Mouse (Mus musculus): ENCODE measurements around the gene Rtn4rl2. TPM values are rescaled to one million over a fixed set of nuclear protein-coding genes. Genes with fewer than 3 reads are reported as not detected.

The Rtn4rl2 gene
- total RNA-seq, 4 experiments from 2014 or later, result 57.0 to 74.6 (median 70.2) TPM

GRCm38 (mm10) chr2:84850407-84851129, 35.9 kb downstream of the Rtn4rl2 start:
- no peak for DNase-seq (ENCODE audit: low spot score in 2 of 2)

- no peak for DNase-seq (ENCODE audit: low spot score in 2 of 2)
These were observed 41.3 kb downstream of the Rtn4rl2 start for GRCm38 (mm10) chr2:84845226-84845625.

- no peak for DNase-seq (ENCODE audit: low spot score in 2 of 2)
These were observed 42.9 kb downstream of the Rtn4rl2 start for GRCm38 (mm10) chr2:84843654-84844053.

GRCm38 (mm10) chr2:84841905-84842304, 44.6 kb downstream of the Rtn4rl2 start:
- no peak for DNase-seq (ENCODE audit: low spot score in 2 of 2)

GRCm38 (mm10) chr2:84840748-84841563, 45.6 kb downstream of the Rtn4rl2 start:
- DNase-seq (ENCODE audit: low spot score in 2 of 2), result no peak

GRCm38 (mm10) chr2:84840016-84840747, 46.3 kb downstream of the Rtn4rl2 start:
- DNase-seq (ENCODE audit: low spot score in 2 of 2), result no peak

- DNase-seq (ENCODE audit: low spot score in 2 of 2), result no peak
These were observed 47.2 kb downstream of the Rtn4rl2 start for GRCm38 (mm10) chr2:84838993-84839980.

- DNase-seq (ENCODE audit: low spot score in 2 of 2), result no peak
These were observed 47.9 kb downstream of the Rtn4rl2 start, which contains the start of gene Slc43a1 for GRCm38 (mm10) chr2:84838593-84838949. Slc43a1 (plus strand) TSS chr2:84838850.

- no peak for DNase-seq (ENCODE audit: low spot score in 2 of 2)
These were observed 48.5 kb downstream of the Rtn4rl2 start for GRCm38 (mm10) chr2:84837817-84838592.

GRCm38 (mm10) chr2:84837107-84837506, 49.4 kb downstream of the Rtn4rl2 start:
- no peak for DNase-seq (ENCODE audit: low spot score in 2 of 2)

GRCm38 (mm10) chr2:84831666-84832391, 54.7 kb downstream of the Rtn4rl2 start:
- DNase-seq (ENCODE audit: low spot score in 2 of 2), result peak; percentile 83 to 85

- DNase-seq (ENCODE audit: low spot score in 2 of 2), result no peak
These were observed 59.1 kb downstream of the Rtn4rl2 start for GRCm38 (mm10) chr2:84827283-84827920.

- peak; percentile 71 to 92 for DNase-seq (ENCODE audit: low spot score in 2 of 2)
These were observed 59.8 kb downstream of the Rtn4rl2 start, which contains the start of gene Timm10 for GRCm38 (mm10) chr2:84826488-84827282. Timm10 (plus strand) TSS chr2:84826997.

GRCm38 (mm10) chr2:84823237-84823636, 63.3 kb downstream of the Rtn4rl2 start:
- DNase-seq (ENCODE audit: low spot score in 2 of 2), result no peak

GRCm38 (mm10) chr2:84822552-84822951, 64.0 kb downstream of the Rtn4rl2 start, which contains the start of gene Smtnl1:
Smtnl1 (minus strand) TSS chr2:84822652.
- DNase-seq (ENCODE audit: low spot score in 2 of 2), result no peak

Measured in left cerebral cortex, adult 8-10 months (tissue).